Mouse (Mus musculus) lung, postnatal 36 days (tissue): Measurements from ENCODE around the gene Ccdc181.
A peak's percentile ranks its signal among the peaks of the same experiment; 100 is the strongest.

Experiments used
- DNase-seq: peaks from one replicate; pipeline ENCODE4 v3.0.0; 2022; ENCODE audit warnings: mixed read lengths

Ccdc181 gene

GRCm38 (mm10) chr1:164287406-164287805, 12.0 kb downstream of the Ccdc181 start:
- DNase-seq: no peak

- no peak for DNase-seq
Measured at GRCm38 (mm10) chr1:164292040-164292439, 16.7 kb downstream of the Ccdc181 start.

GRCm38 (mm10) chr1:164294071-164294470, 18.7 kb downstream of the Ccdc181 start:
- DNase-seq: peak; percentile 51

GRCm38 (mm10) chr1:164296473-164296872, 21.1 kb downstream of the Ccdc181 start:
- DNase-seq: no peak

GRCm38 (mm10) chr1:164301949-164302348, 26.6 kb downstream of the Ccdc181 start:
- no peak for DNase-seq

GRCm38 (mm10) chr1:164303821-164304220, 28.4 kb downstream of the Ccdc181 start, which contains the start of gene Nme7:
Gene Nme7 (plus strand): TSS chr1:164304121.
- no peak for DNase-seq

GRCm38 (mm10) chr1:164307124-164307751, 31.9 kb downstream of the Ccdc181 start, which contains the start of gene Blzf1:
Gene Blzf1 (minus strand): TSS chr1:164307489.
- DNase-seq: peak; percentile 99

- DNase-seq: no peak
Measured at GRCm38 (mm10) chr1:164307922-164308321, 32.5 kb downstream of the Ccdc181 start.

- DNase-seq: no peak
Measured at GRCm38 (mm10) chr1:164314085-164314484, 38.7 kb downstream of the Ccdc181 start.

GRCm38 (mm10) chr1:164315266-164315665, 39.9 kb downstream of the Ccdc181 start:
- DNase-seq: peak; percentile 50

- DNase-seq: peak; percentile 85
Measured at GRCm38 (mm10) chr1:164316697-164317096, 41.3 kb downstream of the Ccdc181 start.

- DNase-seq: no peak
Measured at GRCm38 (mm10) chr1:164317261-164317660, 41.9 kb downstream of the Ccdc181 start.

- DNase-seq: no peak
Measured at GRCm38 (mm10) chr1:164318474-164318873, 43.1 kb downstream of the Ccdc181 start.

GRCm38 (mm10) chr1:164319542-164320140, 44.3 kb downstream of the Ccdc181 start:
- no peak for DNase-seq

- no peak for DNase-seq
Measured at GRCm38 (mm10) chr1:164320731-164321130, 45.3 kb downstream of the Ccdc181 start.

- DNase-seq: peak; percentile 19
Measured at GRCm38 (mm10) chr1:164321408-164321807, 46.0 kb downstream of the Ccdc181 start.

- no peak for DNase-seq
Measured at GRCm38 (mm10) chr1:164322987-164323650, 47.7 kb downstream of the Ccdc181 start.

GRCm38 (mm10) chr1:164324221-164324620, 48.8 kb downstream of the Ccdc181 start:
- DNase-seq: no peak

- DNase-seq: no peak
Measured at GRCm38 (mm10) chr1:164324878-164325277, 49.5 kb downstream of the Ccdc181 start.

- DNase-seq: no peak
Measured at GRCm38 (mm10) chr1:164326600-164327155, 51.3 kb downstream of the Ccdc181 start.

- DNase-seq: no peak
Measured at GRCm38 (mm10) chr1:164327764-164328163, 52.4 kb downstream of the Ccdc181 start.

- no peak for DNase-seq
Measured at GRCm38 (mm10) chr1:164332559-164332958, 57.2 kb downstream of the Ccdc181 start.

- DNase-seq: no peak
Measured at GRCm38 (mm10) chr1:164335435-164335834, 60.0 kb downstream of the Ccdc181 start.

GRCm38 (mm10) chr1:164335846-164336245, 60.5 kb downstream of the Ccdc181 start:
- DNase-seq: no peak
